Mouse (Mus musculus): ENCODE results near the gene Bnipl.

DNA sequence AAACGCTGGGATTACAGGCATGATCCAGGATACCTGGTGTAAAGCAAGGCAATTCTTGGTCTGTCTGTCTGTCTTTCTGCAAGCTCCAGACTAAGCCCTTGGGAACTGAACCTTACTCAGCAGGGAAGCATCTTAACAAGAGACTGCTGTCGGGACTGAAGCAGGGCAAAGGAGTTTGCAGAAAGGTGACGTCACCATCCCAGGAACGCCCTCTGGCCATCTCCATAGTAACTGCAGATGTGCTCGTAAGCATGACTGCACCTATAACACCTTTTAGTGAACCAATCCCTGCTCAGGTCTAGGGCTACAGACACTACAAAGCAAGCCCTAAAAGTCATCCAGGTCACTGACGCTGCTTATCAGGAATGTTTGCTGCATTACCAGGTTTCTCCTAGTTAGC is 26.7 kb downstream of the Bnipl start:
- TF ChIP-seq CTCF (IDR thresholded peaks at IDR 0.05; ENCODE audit: low read depth) = no peak
- no peak for TF ChIP-seq EP300 (optimal IDR thresholded peaks at IDR 0.05)
